Mouse (Mus musculus) myocyte (in vitro differentiated cells): Measurements from ENCODE around the gene Calr3.

Experiments
- POLR2A ChIP-seq: IDR thresholded peaks from one replicate; pipeline ENCODE4 v1.6.1; 2011; ENCODE audit warnings: low read depth, mild to moderate bottlenecking, control low read depth, moderate library complexity; ENCODE audit not compliant: insufficient read length
- TCF12 ChIP-seq: IDR thresholded peaks from one replicate; pipeline ENCODE4 v1.6.1; 2011; ENCODE audit warnings: mild to moderate bottlenecking, control low read depth; ENCODE audit not compliant: poor library complexity, insufficient read depth, severe bottlenecking
- TCF3 ChIP-seq: IDR thresholded peaks from one replicate; pipeline ENCODE4 v1.6.1; 2011; ENCODE audit warnings: low read depth, control low read depth; ENCODE audit not compliant: insufficient read length

GRCm38 (mm10) chr8:72429676-72430075 lies 14.0 kb downstream of the Calr3 start:
- TF ChIP-seq POLR2A = no peak
- no peak for TF ChIP-seq TCF12
- no peak for TF ChIP-seq TCF3
